Mouse (Mus musculus): ENCODE results near the gene Stard10. TPM values are rescaled to one million over a fixed set of nuclear protein-coding genes. Genes with fewer than 3 reads are reported as not detected.

The Stard10 gene
- total RNA-seq, 2 experiments from 2014 or later = 30.5 to 36.0 TPM

DNA sequence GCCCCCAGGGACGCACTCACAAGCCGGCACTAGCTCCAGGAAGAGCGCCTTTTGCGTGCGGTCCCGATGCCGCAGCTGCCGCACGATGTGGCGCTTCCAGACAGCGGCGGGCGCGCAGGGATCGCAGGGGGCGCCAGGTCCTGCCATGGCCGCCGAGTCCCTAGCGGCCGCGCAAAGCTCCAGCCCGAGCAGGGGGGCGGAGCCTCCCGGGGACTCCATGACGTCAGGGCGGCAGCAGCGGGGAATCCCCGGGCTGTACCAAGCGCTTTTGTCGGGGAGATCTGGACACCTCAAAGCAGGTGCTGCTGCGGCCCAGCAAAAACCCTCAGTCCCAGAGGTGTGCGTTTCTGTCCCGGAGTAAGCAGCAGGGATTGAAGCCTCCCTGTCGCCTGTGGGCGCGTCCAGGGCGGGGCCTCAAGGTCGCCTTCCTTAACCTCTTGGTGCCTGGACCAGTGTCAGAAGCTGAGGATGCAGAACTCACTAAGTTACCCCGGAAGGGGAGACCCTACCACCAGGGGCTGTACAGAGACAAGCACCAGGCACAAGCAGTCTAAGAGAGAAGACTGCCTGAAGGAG is 14.9 kb upstream of the Stard10 start, which contains the start of gene Atg16l2:
Atg16l2 (minus strand) TSS at position 371 of the 576 bp plus-strand sequence.
- ATAC-seq (replicated peaks; ENCODE audit: poor library complexity, severe bottlenecking) = peak; percentile 83

DNA sequence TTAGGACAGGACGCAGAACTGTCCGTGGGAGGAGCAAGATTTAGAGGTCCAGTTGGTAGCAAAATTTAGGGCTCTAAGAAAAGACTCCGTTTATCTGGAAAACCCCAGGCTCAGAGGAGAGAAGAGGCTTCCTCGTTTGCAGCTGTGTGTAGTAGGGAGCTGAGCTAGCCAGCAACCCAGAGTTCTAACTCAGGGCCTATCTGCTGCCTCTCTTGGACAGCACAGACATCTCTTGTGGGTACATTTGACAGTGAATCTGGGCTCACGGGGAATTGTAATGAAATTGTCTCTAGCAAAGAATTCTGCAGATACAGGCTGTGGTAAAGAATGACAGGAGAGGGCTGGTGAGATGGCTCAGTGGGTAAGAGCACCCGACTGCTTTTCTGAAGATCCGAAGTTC is 14.2 kb upstream of the Stard10 start:
- no peak for ATAC-seq (replicated peaks; ENCODE audit: poor library complexity, severe bottlenecking)

DNA sequence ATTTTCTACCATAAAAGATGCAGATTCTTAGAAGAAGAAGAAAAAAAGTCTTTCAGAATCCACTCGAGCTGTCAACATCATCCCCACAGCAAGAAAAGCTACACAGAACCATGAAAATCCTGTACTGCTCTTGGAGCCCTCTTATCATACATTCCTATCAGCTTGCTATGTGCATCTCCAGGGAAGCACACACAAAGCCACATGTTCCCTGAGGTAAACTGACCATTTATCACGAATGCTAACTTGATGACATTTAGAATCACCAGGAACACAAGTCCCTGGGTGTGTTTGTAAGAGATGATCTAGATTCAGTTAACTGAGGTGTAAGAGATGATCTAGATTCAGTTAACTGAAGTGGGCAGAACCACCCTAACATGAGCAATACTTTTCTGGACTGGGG is 10.0 kb upstream of the Stard10 start:
- ATAC-seq (replicated peaks; ENCODE audit: poor library complexity, severe bottlenecking) = no peak

DNA sequence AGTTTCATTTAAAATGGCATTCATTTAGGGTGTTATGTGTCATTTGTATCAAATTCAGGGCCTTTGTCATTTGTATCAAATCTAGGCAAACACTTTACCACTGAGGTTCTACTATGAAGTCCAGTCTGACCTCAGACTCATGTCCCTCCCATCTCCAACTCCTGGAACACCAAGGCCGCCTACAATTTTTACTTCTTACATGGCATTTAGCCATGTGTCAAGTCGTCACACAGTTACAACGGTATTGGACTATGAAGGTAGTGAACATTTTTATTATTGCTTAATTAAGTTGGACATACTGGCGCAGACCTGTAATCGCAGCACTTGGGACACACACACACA is 6.9 kb upstream of the Stard10 start:
- ATAC-seq (replicated peaks; ENCODE audit: poor library complexity, severe bottlenecking) = peak; percentile 6; the same call in 1 of the 2 replicates

GRCm38 (mm10) chr7:101310327-101311028 is 6.4 kb upstream of the Stard10 start:
- peak; percentile 89 for ATAC-seq (replicated peaks; ENCODE audit: poor library complexity, severe bottlenecking)

- peak; percentile 31 for ATAC-seq (replicated peaks; ENCODE audit: poor library complexity, severe bottlenecking)
Measured at GRCm38 (mm10) chr7:101311061-101311460, 5.8 kb upstream of the Stard10 start.

GRCm38 (mm10) chr7:101313033-101313432 is 3.9 kb upstream of the Stard10 start:
- no peak for ATAC-seq (replicated peaks; ENCODE audit: poor library complexity, severe bottlenecking)

DNA sequence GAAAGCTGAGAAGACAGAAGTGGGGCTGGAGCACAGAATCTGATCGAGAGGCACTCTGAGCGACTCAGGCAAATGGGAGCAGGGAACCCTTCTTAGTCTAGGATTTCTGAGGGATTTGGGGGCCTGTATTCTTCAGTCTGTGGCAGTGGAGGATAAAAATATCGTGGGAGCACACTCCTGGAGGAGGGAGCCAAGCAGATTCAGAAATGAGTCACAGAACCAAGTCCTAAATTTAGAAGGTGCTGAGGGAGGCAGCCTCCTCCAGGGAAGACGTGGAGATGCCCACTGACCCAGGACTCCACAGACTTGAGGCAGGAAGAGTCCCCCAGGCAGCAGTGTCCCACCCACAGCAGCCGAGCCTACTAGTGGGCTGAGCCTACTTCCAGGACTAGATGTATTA is 2.5 kb upstream of the Stard10 start:
- ATAC-seq (replicated peaks; ENCODE audit: poor library complexity, severe bottlenecking) = no peak

GRCm38 (mm10) chr7:101315699-101316098 is 1.2 kb upstream of the Stard10 start:
- no peak for ATAC-seq (replicated peaks; ENCODE audit: poor library complexity, severe bottlenecking)

DNA sequence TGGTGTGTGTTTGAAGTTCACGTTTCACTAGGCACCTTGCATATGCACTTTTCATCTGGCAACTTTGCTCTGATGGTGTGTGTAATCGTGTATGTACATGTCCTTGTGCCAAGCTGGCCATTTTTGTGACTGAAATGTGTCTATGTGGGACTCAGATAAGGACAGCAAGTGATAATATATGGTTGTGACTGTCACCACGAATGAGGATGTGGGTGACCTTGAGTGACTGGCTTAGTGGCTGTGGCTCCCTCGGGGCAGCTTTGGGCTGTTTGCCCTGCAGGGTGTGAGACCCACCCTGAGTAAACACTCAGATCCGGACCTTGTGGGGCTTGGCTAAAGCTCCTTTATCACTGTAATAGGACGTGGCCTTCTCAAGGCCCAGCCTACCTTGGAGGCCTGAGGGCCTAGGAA is 290 bp upstream of the Stard10 start:
- peak; percentile 28; the same call in 1 of the 2 replicates for ATAC-seq (replicated peaks; ENCODE audit: poor library complexity, severe bottlenecking)

GRCm38 (mm10) chr7:101318848-101319247 is 2.0 kb downstream of the Stard10 start:
- no peak for ATAC-seq (replicated peaks; ENCODE audit: poor library complexity, severe bottlenecking)

DNA sequence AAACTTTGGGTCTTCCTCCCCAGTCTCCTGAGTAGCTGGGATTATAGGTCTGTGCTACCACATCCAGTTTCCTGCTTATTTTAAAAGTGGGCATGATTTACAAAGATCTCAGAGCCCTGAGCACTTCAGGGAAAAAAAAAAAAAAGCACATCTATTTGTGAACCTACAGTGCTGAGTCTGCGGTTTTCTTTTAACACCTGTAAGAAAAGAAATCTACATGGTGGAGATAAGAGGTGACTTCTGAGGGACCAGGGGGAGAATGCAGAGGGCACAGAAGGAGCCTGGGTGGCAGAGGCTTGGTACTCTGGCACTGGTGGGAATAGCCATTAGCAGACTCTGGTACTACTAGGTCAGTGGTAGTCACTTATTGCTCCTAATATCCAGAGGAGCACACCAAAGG is 2.9 kb downstream of the Stard10 start:
- no peak for ATAC-seq (replicated peaks; ENCODE audit: poor library complexity, severe bottlenecking)

GRCm38 (mm10) chr7:101320399-101321217 is 3.7 kb downstream of the Stard10 start:
- ATAC-seq (replicated peaks; ENCODE audit: poor library complexity, severe bottlenecking) = 0 out of 2 replicates have a peak, but pooled peaks have one; percentile 11

DNA sequence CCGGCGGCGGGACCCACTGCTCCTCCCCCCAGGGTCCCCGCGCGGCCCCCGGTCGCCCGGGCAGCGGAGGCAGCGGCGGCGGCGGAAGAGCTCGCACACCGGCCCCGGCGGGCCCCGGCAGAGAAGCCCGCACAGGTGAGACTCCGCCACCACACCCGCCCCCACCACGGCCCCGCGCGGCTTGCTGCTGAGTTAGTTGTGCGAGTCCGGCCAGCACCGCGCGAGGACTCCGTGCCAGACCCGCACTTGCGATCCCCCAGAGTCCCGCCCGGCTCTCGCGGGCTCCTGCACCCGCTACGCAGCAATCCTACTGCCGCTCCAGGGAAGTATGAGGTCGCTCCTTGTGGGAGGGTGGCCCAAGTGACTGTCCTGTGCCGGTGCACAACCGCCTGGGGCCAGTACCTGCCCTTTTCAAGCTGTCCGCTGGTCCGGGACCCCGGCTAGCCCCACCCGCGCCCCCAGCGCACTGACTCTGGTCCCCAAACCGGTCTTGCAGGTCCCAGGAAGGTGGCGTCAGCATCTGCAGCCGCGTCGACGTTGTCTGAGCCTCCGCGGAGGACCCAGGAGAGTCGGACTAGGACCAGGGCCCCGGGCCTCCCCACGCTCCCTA is 4.4 kb downstream of the Stard10 start:
- ATAC-seq (replicated peaks; ENCODE audit: poor library complexity, severe bottlenecking) = peak; percentile 13; the same call in 1 of the 2 replicates

DNA sequence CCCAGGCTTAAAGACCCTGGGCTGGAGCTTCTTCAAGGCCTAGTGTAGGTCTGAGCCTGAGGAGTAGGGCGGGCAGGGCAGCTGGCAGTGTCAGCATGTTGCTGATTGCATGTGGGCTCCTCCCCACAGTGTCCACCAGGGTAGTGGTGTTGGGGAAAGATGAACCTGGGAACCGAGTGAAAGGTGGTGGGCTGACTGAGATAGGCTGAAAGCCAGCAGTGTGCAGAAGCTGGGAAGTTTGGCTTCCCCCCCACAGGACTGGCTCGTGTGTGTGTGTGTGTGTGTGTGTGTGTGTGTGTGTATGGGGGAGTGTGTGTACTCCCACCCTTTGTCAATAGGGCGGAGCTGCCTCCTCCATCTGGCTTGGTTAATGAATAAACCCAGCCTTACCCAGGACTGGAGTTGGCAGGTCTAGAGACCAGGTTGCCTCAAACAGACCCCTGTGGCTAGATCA is 6.3 kb downstream of the Stard10 start:
- no peak for ATAC-seq (replicated peaks; ENCODE audit: poor library complexity, severe bottlenecking)

GRCm38 (mm10) chr7:101324142-101324962 is 7.5 kb downstream of the Stard10 start:
- peak; percentile 60 for ATAC-seq (replicated peaks; ENCODE audit: poor library complexity, severe bottlenecking)

DNA sequence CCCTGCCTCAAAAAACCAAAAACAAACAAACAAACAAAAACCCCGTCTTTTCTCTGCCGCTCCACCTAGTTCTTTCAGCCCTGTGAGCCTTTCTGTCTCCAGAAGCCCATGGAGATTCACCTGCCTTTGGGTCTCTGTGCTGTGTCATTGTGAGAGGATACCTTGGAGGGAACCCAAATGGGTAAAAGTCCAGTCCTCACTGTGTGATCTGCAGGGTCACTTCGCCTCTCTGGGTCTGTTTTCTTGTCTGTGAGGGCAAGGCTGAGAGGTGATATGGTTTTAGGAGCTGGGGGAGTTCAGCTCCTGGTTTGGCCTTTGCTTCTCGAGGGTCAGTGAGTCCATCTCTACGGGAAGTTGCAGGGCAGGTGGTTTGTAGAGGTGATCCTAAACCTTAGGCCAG is 9.1 kb downstream of the Stard10 start:
- no peak for ATAC-seq (replicated peaks; ENCODE audit: poor library complexity, severe bottlenecking)

- no peak for ATAC-seq (replicated peaks; ENCODE audit: poor library complexity, severe bottlenecking)
Measured at GRCm38 (mm10) chr7:101327263-101327662, 10.4 kb downstream of the Stard10 start.

- no peak for ATAC-seq (replicated peaks; ENCODE audit: poor library complexity, severe bottlenecking)
Measured at GRCm38 (mm10) chr7:101327786-101328185, 10.9 kb downstream of the Stard10 start.

GRCm38 (mm10) chr7:101328621-101329158 is 11.8 kb downstream of the Stard10 start:
- no peak for ATAC-seq (replicated peaks; ENCODE audit: poor library complexity, severe bottlenecking)

Data from granulocyte monocyte progenitor cell, adult 5-6 weeks (primary cell).